Mouse (Mus musculus) spleen, adult 2 months (tissue): ENCODE data around the gene Fyn. TPM values are rescaled to one million over a fixed set of nuclear protein-coding genes. Genes with fewer than 3 reads are reported as not detected.

Source experiments
- DNase-seq, 2 experiments: peaks; one replicate each; pipeline versions ENCODE4 v3.0.0 to v3.0.0-alpha.2; 2012 to 2021; ENCODE audit warnings: low spot score in 2 of 2, low read depth in 1 of 2
- H3K27ac ChIP-seq: fragments of 200-500 bp; 2 replicates; pipeline ENCODE4 v1.5.1; 2012; ENCODE audit warnings: low read length, inconsistent platforms; ENCODE audit not compliant: insufficient read depth
- H3K27me3 ChIP-seq: fragments of 200-500 bp; 2 replicates; pipeline ENCODE4 v1.6.1; 2012; ENCODE audit warnings: mild to moderate bottlenecking, moderate library complexity, low read length, inconsistent platforms; ENCODE audit not compliant: control insufficient read depth, insufficient read depth
- H3K36me3 ChIP-seq: fragments of 200-500 bp; 2 replicates; pipeline ENCODE4 v1.6.1; 2012; ENCODE audit warnings: mild to moderate bottlenecking, low read length, inconsistent platforms; ENCODE audit not compliant: control insufficient read depth, insufficient read depth
- H3K4me1 ChIP-seq: fragments of 200-500 bp; 2 replicates; pipeline ENCODE4 v1.6.1; 2011; ENCODE audit warnings: inconsistent platforms; ENCODE audit not compliant: control insufficient read depth, insufficient read depth, insufficient read length
- H3K4me3 ChIP-seq: fragments of 200-500 bp; 2 replicates; pipeline ENCODE4 v1.5.1; 2011; ENCODE audit warnings: mild to moderate bottlenecking, inconsistent platforms; ENCODE audit not compliant: insufficient read depth, insufficient read length; ENCODE audit errors: extremely low read depth
- CTCF ChIP-seq: fragments of 200-500 bp; IDR thresholded peaks from 2 replicates; pipeline ENCODE4 v1.5.1; 2011; ENCODE audit warnings: mild to moderate bottlenecking, inconsistent platforms; ENCODE audit not compliant: insufficient read depth, insufficient read length, insufficient replicate concordance; ENCODE audit errors: extremely low read depth
- POLR2A ChIP-seq: fragments of 200-500 bp; IDR thresholded peaks from 2 replicates; pipeline ENCODE4 v1.6.1; 2011; ENCODE audit warnings: low read depth, low read length, inconsistent platforms
- WGBS: fragments of 180-500 bp; shearing (Covaris S2); methylation state at CpG from one replicate; pipeline ENCODE4 v1.1.7; 2018; 5-methylcytosine and 5-hydroxymethylcytosine counted together
- polyA plus RNA-seq: library from polyadenylated mRNA; depleted of rRNA; stranded (reverse); fragments of >200 nt; gene quantifications from 2 replicates; pipeline ENCODE4 v1.2.3, GENCODE M21; 2012

The Fyn gene
- polyA plus RNA-seq, 1 experiment = 38.0 TPM

- Histone ChIP-seq H3K27ac (peak overlapping the region; percentile 86), H3K27me3 (no peaks in the 10 kb centered on the region), H3K36me3 (no peaks in the 10 kb centered on the region), H3K4me3 (peak overlapping the region; percentile 86), H3K4me1 (peaks cover 6% of the 10 kb centered on the region; the same call in 1 of the 2 replicates)
- TF ChIP-seq POLR2A (peak; percentile 57), CTCF (no peak)
- under 1% methylated on average over 39 of the region's 44 CpGs for WGBS
- peak; percentile 87 to 95 for DNase-seq
Observed at GRCm38 (mm10) chr10:39369502-39369931, 862 bp downstream of the Fyn start.

- Histone ChIP-seq H3K4me3 (peak overlapping the region; percentile 86), H3K4me1 (peaks cover 6% of the 10 kb centered on the region; the same call in 1 of the 2 replicates), H3K27me3 (no peaks in the 10 kb centered on the region), H3K27ac (peak overlapping the region; percentile 86), H3K36me3 (no peaks in the 10 kb centered on the region)
- peak in 1 of 2 experiments; percentile 48 for DNase-seq
- no peak for TF ChIP-seq POLR2A
- TF ChIP-seq CTCF = no peak
- under 1% methylated on average over 67 of the region's 68 CpGs for WGBS
Observed at GRCm38 (mm10) chr10:39369977-39370785, 1.5 kb downstream of the Fyn start.

- Histone ChIP-seq H3K36me3 (no peaks in the 10 kb centered on the region), H3K27ac (peak overlapping the region; percentile 66), H3K4me3 (peak overlapping the region; percentile 86), H3K27me3 (no peaks in the 10 kb centered on the region), H3K4me1 (peaks cover 6% of the 10 kb centered on the region; the same call in 1 of the 2 replicates)
- TF ChIP-seq CTCF (no peak), POLR2A (no peak)
- 8% methylated on average over 8 of the region's 8 CpGs for WGBS
- DNase-seq = no peak
Observed at GRCm38 (mm10) chr10:39370786-39371221, 2.1 kb downstream of the Fyn start.

GRCm38 (mm10) chr10:39371467-39371866 lies 2.8 kb downstream of the Fyn start:
- Histone ChIP-seq H3K36me3 (no peaks in the 10 kb centered on the region), H3K4me1 (peaks cover 6% of the 10 kb centered on the region; the same call in 1 of the 2 replicates), H3K27ac (peak overlapping the region; percentile 17), H3K4me3 (peak overlapping the region; percentile 86; the same call in 1 of the 2 replicates), H3K27me3 (no peaks in the 10 kb centered on the region)
- no peak for TF ChIP-seq CTCF
- no peak for TF ChIP-seq POLR2A
- DNase-seq = peak in 1 of 2 experiments; percentile 14
- WGBS = 29% methylated on average over 2 of the region's 2 CpGs

- TF ChIP-seq CTCF = no peak
- TF ChIP-seq POLR2A = no peak
- Histone ChIP-seq H3K36me3 (no peaks in the 10 kb centered on the region), H3K4me1 (peaks cover 10% of the 10 kb centered on the region; the same call in 1 of the 2 replicates), H3K4me3 (no peak overlapping the region), H3K27ac (peak overlapping the region; percentile 37; the same call in 1 of the 2 replicates), H3K27me3 (no peaks in the 10 kb centered on the region)
- no peak for DNase-seq
- WGBS = 72% methylated on average over 5 of the region's 5 CpGs
Observed at GRCm38 (mm10) chr10:39371991-39372390, 3.3 kb downstream of the Fyn start.

- TF ChIP-seq CTCF = no peak
- no peak for TF ChIP-seq POLR2A
- 63% methylated on average over 9 of the region's 9 CpGs for WGBS
- Histone ChIP-seq H3K4me1 (peaks cover 10% of the 10 kb centered on the region; the same call in 1 of the 2 replicates), H3K4me3 (no peak overlapping the region), H3K27ac (no peak overlapping the region), H3K36me3 (no peaks in the 10 kb centered on the region), H3K27me3 (no peaks in the 10 kb centered on the region)
- DNase-seq = no peak
Observed at GRCm38 (mm10) chr10:39376676-39377075, 8.0 kb downstream of the Fyn start.
